9 mouse cellular contexts compared by ENCODE assay signal in the genomic region with DNA sequence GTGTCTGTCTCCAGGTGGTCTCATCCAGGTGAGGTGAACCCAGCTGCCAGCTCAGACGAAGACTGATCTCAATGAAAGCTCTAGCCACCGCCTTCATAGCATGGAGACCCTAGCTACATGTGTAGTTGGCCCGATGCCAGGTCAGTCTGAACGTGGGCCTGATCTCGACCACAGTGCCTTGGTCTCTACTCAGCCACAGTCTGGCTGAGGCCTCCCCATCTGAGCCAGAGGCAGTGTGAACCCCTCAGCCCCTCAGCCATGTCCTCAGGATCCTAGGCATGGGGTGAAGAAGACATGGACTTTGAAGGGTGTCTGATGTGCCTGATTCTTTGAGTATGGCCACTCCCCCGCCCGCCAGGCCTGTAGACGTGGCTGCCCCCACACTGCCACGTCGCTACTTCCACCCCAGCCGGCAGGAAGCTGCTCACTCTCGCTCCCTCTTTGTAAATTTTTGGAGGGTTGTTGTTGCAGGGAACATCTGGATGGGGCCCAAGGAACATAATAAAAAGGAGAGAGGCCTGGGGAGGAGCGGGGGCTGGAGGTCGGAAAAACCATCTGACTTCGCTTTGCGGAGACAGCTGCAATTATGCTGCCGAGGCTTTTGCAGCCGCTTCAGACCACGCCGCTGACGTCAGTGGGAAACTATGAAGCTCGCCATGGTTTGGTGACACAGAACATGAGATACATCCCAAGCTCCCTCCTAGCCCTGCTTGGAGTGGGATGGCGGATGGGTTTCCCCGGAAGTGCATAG.
A peak's percentile ranks its signal among the peaks of the same experiment; 100 is the strongest.
DNase-seq lines count a peak whose midpoint lies in the region; ATAC-seq and TF ChIP-seq lines count a peak whose summit lies in the region.
"Had no signal": no experiment of that assay in that cellular context is flagged by ENCODE, and none has a peak within 500 bp of the region (broad histone marks: within the 10 kb centered on the region; RNA-seq: fewer than 3 reads in every experiment).

No protein-coding gene starts in this region.

- 77% methylated on average over 24 of the region's 24 CpGs for WGBS in spleen, adult 2 months
- WGBS in small intestine, adult 2 months, result 73% methylated on average over 24 of the region's 24 CpGs
- WGBS in midbrain, embryonic 16.5 days, result 78% methylated on average over 24 of the region's 24 CpGs

- H3K27me3 ChIP-seq in spleen, adult 2 months (ENCODE audit: control insufficient read depth, insufficient read depth, low read length), result no peaks in the 10 kb centered on the region
- H3K27me3 ChIP-seq in small intestine, adult 2 months (ENCODE audit: control insufficient read depth, insufficient read depth, low read length), result no peaks in the 10 kb centered on the region
- no peaks in the 10 kb centered on the region for H3K27me3 ChIP-seq in midbrain, embryonic 16.5 days (ENCODE audit: control insufficient read depth, insufficient read depth, low read depth, low read length)

- H3K4me2 ChIP-seq in midbrain, embryonic 16.5 days (ENCODE audit: low read length), result no peak overlapping the region

- no peaks in the 10 kb centered on the region for H3K36me3 ChIP-seq in spleen, adult 2 months (ENCODE audit: control insufficient read depth, insufficient read depth, low read length)
- H3K36me3 ChIP-seq in small intestine, adult 2 months (ENCODE audit: control insufficient read depth, insufficient read depth, low read length), result no peaks in the 10 kb centered on the region
- no peaks in the 10 kb centered on the region for H3K36me3 ChIP-seq in midbrain, embryonic 16.5 days (ENCODE audit: control insufficient read depth, insufficient read depth, low read length)

- no peaks in the 10 kb centered on the region for H3K4me1 ChIP-seq in spleen, adult 2 months (ENCODE audit: control insufficient read depth, insufficient read depth, insufficient read length)
- peaks cover 16% of the 10 kb centered on the region for H3K4me1 ChIP-seq in small intestine, adult 2 months (ENCODE audit: control insufficient read depth, insufficient read depth, insufficient read length, low read length)
- peaks cover 4% of the 10 kb centered on the region; the same call in 1 of the 2 replicates for H3K4me1 ChIP-seq in midbrain, embryonic 16.5 days (ENCODE audit: control insufficient read depth, insufficient read depth, low read length)

- peak overlapping the region; percentile 46; the same call in 1 of the 2 replicates for H3K27ac ChIP-seq in spleen, adult 2 months (ENCODE audit: insufficient read depth, low read length)
- H3K27ac ChIP-seq in small intestine, adult 2 months (ENCODE audit: insufficient read depth, low read depth, low read length), result peak overlapping the region; percentile 86
- H3K27ac ChIP-seq in midbrain, embryonic 16.5 days (ENCODE audit: low read length), result no peak overlapping the region
- H3K27ac ChIP-seq: macrophage had no signal

- no peak for TF ChIP-seq POLR2A in spleen, adult 2 months (IDR thresholded peaks at IDR 0.05; ENCODE audit: low read depth, low read length)
- TF ChIP-seq POLR2A in small intestine, adult 2 months (IDR thresholded peaks at IDR 0.05; ENCODE audit: low read depth, low read length), result no peak

- no peak for DNase-seq in spleen, adult 2 months (ENCODE audit: low read depth in 1 of 2, low spot score in 2 of 2)
- DNase-seq in spleen, postnatal 36 days (ENCODE audit: low spot score in 2 of 2), result no peak
- peak; percentile 79 for DNase-seq in heart, adult 8-10 months (ENCODE audit: low spot score)
- peak; percentile 72 to 86 for DNase-seq in kidney, postnatal 25 days
- DNase-seq in T-cell, adult 2 months (ENCODE audit: low spot score), result no peak
- no peak for DNase-seq in right cerebral cortex, adult 2 months (ENCODE audit: low spot score in 2 of 2)

- TF ChIP-seq CTCF in spleen, adult 2 months (IDR thresholded peaks at IDR 0.05; ENCODE audit: extremely low read depth, insufficient read depth, insufficient read length, insufficient replicate concordance), result no peak
- no peak for TF ChIP-seq CTCF in small intestine, adult 2 months (IDR thresholded peaks at IDR 0.05; ENCODE audit: extremely low read depth, insufficient read length, insufficient replicate concordance, low read depth, low read length)

- H3K9me3 ChIP-seq in midbrain, embryonic 16.5 days (replicated peaks; ENCODE audit: control insufficient read depth, low read length, poor library complexity, severe bottlenecking), result no peaks in the 10 kb centered on the region

- H3K4me3 ChIP-seq in spleen, adult 2 months (ENCODE audit: extremely low read depth, insufficient read depth, insufficient read length), result no peak overlapping the region
- no peak overlapping the region for H3K4me3 ChIP-seq in small intestine, adult 2 months (ENCODE audit: low read depth, low read length)
- no peak overlapping the region for H3K4me3 ChIP-seq in midbrain, embryonic 16.5 days (ENCODE audit: low read depth, low read length)

- H3K9ac ChIP-seq in midbrain, embryonic 16.5 days (ENCODE audit: low read depth, low read length), result no peak overlapping the region

- no peak for ATAC-seq in midbrain, embryonic 16.5 days

Comparison
In these comparisons a context has a peak if more than half of its experiments do, and no peak if none do; other contexts are left out.
1. DNase-seq: peak in heart, adult 8-10 months (single experiment) and kidney, postnatal 25 days (2 of 2); none in spleen, adult 2 months (0 of 2), spleen, postnatal 36 days (0 of 2), T-cell, adult 2 months (single experiment) and right cerebral cortex, adult 2 months (0 of 2).